Mouse (Mus musculus): ENCODE results near the gene Kcnd3.

Kcnd3 gene

GRCm38 (mm10) chr3:105722510-105722909 lies 270.4 kb downstream of the Kcnd3 start:
- no peak for DNase-seq (ENCODE audit: low spot score)

All from lung, postnatal 25 days (tissue).